Mouse (Mus musculus) gastrocnemius, postnatal 14 days (tissue): ENCODE measurements around the gene Sec31a. TPM values are rescaled to one million over a fixed set of nuclear protein-coding genes. Genes with fewer than 3 reads are reported as not detected.

Source experiments
- DNase-seq: peaks from one replicate; pipeline ENCODE4 v3.0.0; 2021; ENCODE audit warnings: mixed read lengths
- intact Hi-C: fragments of 180-260 bp; cut with DNase I; formaldehyde crosslinking; loops from one replicate; pipeline ENCODE4 v1.15.1; 2025; ENCODE audit warnings: low total_unique reads
- total RNA-seq, 2 experiments: library from RNA; stranded (reverse); gene quantifications; 2 replicates each; pipeline ENCODE4 v1.2.3; 2021

The Sec31a gene
- total RNA-seq, 2 experiments from 2014 or later: 70.6 to 82.8 TPM

- intact Hi-C loops: loop anchor here (5.0 kb wide), 1 partner anchor 98 kb away; no protein-coding TSS in a partner anchor
- no peak for DNase-seq
Observed at GRCm38 (mm10) chr5:100414474-100415196, 1.4 kb downstream of the Sec31a start.

- no peak for DNase-seq
- intact Hi-C loops: loop anchor here (5.0 kb wide), 1 partner anchor 99 kb away; no protein-coding TSS in a partner anchor
Observed at GRCm38 (mm10) chr5:100412886-100413285, 3.1 kb downstream of the Sec31a start.

GRCm38 (mm10) chr5:100410281-100410680 lies 5.8 kb downstream of the Sec31a start:
- intact Hi-C loops: loop anchor here (5.0 kb wide), 1 partner anchor 102 kb away; no protein-coding TSS in a partner anchor
- no peak for DNase-seq

DNA sequence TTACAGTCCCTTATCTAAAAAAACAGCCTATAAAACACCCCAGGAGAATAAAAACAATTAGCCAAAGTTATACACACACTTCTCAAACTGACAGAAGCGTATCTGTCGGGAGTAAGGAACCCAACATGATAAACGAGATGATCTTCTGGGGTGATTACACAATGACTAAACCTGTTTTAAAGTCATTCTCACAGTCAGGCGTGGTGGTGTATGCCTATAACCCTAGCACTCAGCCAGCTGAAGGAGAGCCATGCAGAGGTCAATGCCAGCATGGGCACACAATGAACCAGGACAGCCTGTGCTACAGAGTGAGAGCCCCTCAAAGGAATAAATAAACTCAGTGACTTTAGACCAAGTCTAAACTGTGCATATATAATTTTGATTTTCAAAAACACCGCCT lies 7.5 kb downstream of the Sec31a start:
- intact Hi-C loops: no loop called here
- no peak for DNase-seq

GRCm38 (mm10) chr5:100396753-100397152 lies 19.3 kb downstream of the Sec31a start:
- no peak for DNase-seq
- intact Hi-C loops: no loop called here

- intact Hi-C loops: no loop called here
- no peak for DNase-seq
Observed at GRCm38 (mm10) chr5:100393681-100394080, 22.4 kb downstream of the Sec31a start.

- no peak for DNase-seq
- intact Hi-C loops: no loop called here
Observed at GRCm38 (mm10) chr5:100392436-100392955, 23.5 kb downstream of the Sec31a start.

- no peak for DNase-seq
- intact Hi-C loops: no loop called here
Observed at GRCm38 (mm10) chr5:100383782-100384510, 32.1 kb downstream of the Sec31a start.

- no peak for DNase-seq
- intact Hi-C loops: no loop called here
Observed at GRCm38 (mm10) chr5:100381094-100381493, 34.9 kb downstream of the Sec31a start.

DNA sequence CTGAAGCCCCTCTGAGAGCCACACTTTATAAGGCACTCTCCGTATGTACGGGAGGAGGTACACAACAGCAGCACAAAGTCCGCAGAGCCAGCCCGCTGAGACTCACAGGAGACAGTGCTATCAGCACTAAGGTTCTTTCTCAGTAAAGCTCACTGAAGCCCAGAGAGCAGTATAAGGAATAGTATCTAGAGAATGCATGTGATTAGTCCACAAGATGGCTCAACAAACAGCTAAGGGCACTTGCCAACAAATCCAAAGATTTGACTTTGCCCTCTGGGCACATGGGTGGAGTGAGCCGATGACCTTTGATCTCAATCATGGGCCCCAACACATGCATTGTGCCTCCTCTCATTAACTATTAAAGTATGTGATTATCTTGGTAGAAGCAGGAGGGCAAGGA lies 35.8 kb downstream of the Sec31a start:
- DNase-seq: no peak
- intact Hi-C loops: no loop called here

- DNase-seq: no peak
- intact Hi-C loops: no loop called here
Observed at GRCm38 (mm10) chr5:100378981-100379380, 37.1 kb downstream of the Sec31a start.

DNA sequence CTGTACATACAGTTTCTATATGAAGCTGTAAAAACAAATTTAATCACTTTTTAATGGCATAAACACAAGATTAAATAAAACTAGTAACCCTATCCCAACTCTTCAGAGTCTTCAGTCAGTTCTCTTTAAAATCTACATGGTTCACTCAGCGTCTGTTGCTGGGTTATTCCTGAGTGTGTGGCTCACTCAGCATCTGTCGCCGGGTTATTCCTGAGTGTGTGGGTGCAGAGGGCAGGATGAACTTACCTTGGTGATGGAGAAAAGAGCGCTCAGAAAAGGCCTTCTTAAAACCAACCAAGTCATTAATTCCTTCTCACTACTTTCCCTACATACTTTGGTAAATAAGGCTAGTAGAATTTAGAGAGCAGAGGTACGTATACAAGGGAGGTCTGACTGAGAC lies 37.8 kb downstream of the Sec31a start:
- DNase-seq: no peak
- intact Hi-C loops: no loop called here

DNA sequence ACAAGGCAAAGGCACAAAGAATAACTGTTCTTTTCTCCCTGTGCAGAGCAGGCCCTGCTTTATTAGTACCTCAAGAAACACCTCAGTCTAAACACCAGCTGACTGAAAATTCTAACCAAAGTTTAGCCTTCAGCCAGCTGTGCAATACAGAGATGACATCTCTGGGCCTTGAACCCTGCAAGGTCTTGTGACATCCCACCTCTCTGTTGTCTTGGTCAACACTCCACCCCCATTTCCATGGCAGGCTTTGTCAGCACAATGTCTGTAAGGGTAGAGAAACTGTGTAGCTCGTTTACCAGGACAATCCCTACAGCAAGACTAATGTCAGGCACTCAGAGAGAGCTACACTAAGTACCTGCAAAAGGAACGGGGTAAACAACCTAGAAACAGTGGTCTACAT lies 38.7 kb downstream of the Sec31a start:
- intact Hi-C loops: no loop called here
- no peak for DNase-seq

GRCm38 (mm10) chr5:100374703-100375102 lies 41.3 kb downstream of the Sec31a start:
- intact Hi-C loops: no loop called here
- DNase-seq: no peak

GRCm38 (mm10) chr5:100373952-100374351 lies 42.1 kb downstream of the Sec31a start:
- intact Hi-C loops: no loop called here
- DNase-seq: no peak

- intact Hi-C loops: no loop called here
- no peak for DNase-seq
Observed at GRCm38 (mm10) chr5:100370919-100371318, 45.1 kb downstream of the Sec31a start.

DNA sequence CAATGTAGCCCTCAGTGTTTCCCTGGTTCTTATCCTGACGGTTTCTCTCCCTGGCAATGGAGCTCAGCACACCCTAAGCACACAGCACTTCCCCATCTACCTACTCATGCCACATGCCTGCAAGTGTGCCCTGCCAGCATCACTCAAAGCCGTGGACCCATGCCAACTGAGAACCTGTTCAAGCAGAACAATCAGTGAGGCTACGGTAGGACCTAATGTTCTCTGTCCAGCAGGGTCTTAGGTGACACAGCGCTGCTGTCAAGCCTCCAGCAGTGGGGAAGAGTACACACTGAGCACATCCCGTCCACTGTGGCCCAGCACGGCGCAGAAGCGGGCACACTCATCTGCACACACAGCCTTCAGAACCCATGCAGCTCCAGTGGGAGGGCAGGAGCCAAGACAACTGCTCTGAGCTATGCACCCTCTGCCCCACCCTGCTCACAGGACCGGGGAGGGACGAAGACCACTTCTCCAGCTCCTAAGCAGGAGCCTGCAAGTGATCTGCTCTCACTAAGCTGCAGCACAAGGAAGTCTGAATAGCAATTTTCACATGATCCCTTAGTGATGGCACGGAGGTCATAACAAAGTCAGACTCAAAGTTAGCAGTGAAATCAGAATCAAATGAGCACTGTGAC lies 46.1 kb downstream of the Sec31a start:
- intact Hi-C loops: no loop called here
- DNase-seq: peak; percentile 20

- intact Hi-C loops: no loop called here
- DNase-seq: no peak
Observed at GRCm38 (mm10) chr5:100369093-100369492, 46.9 kb downstream of the Sec31a start.

- DNase-seq: no peak
- intact Hi-C loops: no loop called here
Observed at GRCm38 (mm10) chr5:100368527-100368926, 47.5 kb downstream of the Sec31a start.

GRCm38 (mm10) chr5:100367051-100367450 lies 49.0 kb downstream of the Sec31a start:
- intact Hi-C loops: no loop called here
- no peak for DNase-seq
